Mouse (Mus musculus) embryonic facial prominence, embryonic 15.5 days (tissue): ENCODE measurements around the gene Cdh18. TPM values are rescaled to one million over a fixed set of nuclear protein-coding genes. Genes with fewer than 3 reads are reported as not detected.

Experiments used
- ATAC-seq: fragments of 200-750 bp; cut with Nextera tagmentation; 2 replicates; pipeline ENCODE4 v1.8.0; 2017; ENCODE audit warnings: low read depth, moderate TSS enrichment; ENCODE audit not compliant: insufficient number of reproducible peaks, low FRiP score, low TSS enrichment
- H3K27ac ChIP-seq: fragments of 300-500 bp; sonication (generic); replicated peaks from 2 replicates; pipeline ENCODE4 v1.5.1; 2015; ENCODE audit warnings: mild to moderate bottlenecking, inconsistent platforms
- H3K27me3 ChIP-seq: fragments of 300-500 bp; sonication (generic); 2 replicates; pipeline ENCODE4 v1.6.1; 2015; ENCODE audit warnings: inconsistent platforms
- H3K36me3 ChIP-seq: fragments of 300-500 bp; sonication (generic); 2 replicates; pipeline ENCODE4 v1.6.1; 2015; ENCODE audit warnings: mild to moderate bottlenecking, inconsistent platforms
- H3K4me1 ChIP-seq: fragments of 300-500 bp; sonication (generic); 2 replicates; pipeline ENCODE4 v1.6.1; 2015; ENCODE audit warnings: inconsistent platforms
- H3K4me2 ChIP-seq: fragments of 300-500 bp; sonication (generic); replicated peaks from 2 replicates; pipeline ENCODE4 v1.6.1; 2015; ENCODE audit warnings: mild to moderate bottlenecking, inconsistent platforms
- H3K4me3 ChIP-seq: fragments of 300-500 bp; sonication (generic); replicated peaks from 2 replicates; pipeline ENCODE4 v1.5.1; 2015; ENCODE audit warnings: mild to moderate bottlenecking, inconsistent platforms
- H3K9ac ChIP-seq: fragments of 300-500 bp; sonication (generic); 2 replicates; pipeline ENCODE4 v1.6.1; 2015; ENCODE audit warnings: inconsistent platforms
- H3K9me3 ChIP-seq: fragments of 300-500 bp; sonication (generic); replicated peaks from 2 replicates; pipeline ENCODE4 v1.6.1; 2016; ENCODE audit warnings: inconsistent platforms
- WGBS: fragments of 180-500 bp; shearing (Covaris S2); methylation state at CpG from one replicate; pipeline ENCODE4 v1.1.7; 2015; 5-methylcytosine and 5-hydroxymethylcytosine counted together
- polyA plus RNA-seq: library from polyadenylated mRNA; unstranded; fragments of >200 nt; fragmentation: Nextera tagmentation; extraction: Ambion mirVana; gene quantifications from 2 replicates; pipeline ENCODE4 v1.2.1, GENCODE M21; 2015

The Cdh18 gene
- polyA plus RNA-seq, 1 experiment from 2014 or later, result 2.1 TPM

DNA sequence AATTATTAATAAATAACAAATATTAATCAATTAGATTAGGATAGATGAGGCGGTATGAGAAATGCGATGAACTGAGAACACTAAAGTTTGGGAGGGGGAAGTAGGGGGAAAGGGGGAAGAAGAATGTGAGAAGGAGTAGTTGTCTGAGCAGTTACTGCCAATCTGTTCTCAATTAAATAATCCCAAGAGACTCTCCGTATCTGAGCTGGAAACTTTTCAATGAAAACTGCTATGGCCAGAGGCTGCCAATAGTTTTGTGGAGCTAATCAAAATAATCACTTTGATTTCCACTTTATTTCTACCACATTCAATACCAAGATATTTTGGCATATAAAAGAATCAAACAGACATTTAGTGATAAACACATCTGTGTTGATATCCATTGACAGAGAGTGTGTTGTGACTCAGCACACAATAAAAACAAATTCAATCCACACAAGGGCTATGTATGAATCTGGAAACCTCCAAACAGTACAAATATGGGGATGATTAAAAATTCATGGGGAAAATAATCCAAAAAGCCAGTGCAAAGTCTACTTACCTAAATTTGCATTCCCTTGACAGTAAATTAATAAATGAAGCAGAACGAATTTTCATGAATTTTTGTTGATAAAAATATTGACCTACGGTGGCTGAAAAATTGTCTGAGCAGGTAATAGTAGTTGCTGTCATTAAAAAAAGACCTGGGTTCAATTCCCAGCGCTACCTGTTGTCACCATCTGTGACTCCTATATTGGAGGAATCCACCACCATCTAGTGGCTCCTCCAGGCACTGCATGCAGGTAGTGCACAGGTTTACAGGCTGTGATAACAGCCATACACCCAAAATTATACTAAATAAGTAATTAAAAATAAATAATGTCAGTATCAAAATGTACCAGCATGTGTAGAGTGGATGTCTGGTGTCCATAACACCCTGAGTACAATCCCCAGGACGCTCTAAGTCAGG lies 922.0 kb downstream of the Cdh18 start:
- WGBS, result 54% methylated on average over 7 of the region's 7 CpGs
- Histone ChIP-seq H3K4me2 (no peak overlapping the region), H3K27ac (no peak overlapping the region), H3K36me3 (no peaks in the 10 kb centered on the region), H3K27me3 (no peaks in the 10 kb centered on the region), H3K4me1 (no peaks in the 10 kb centered on the region), H3K9ac (no peak overlapping the region), H3K9me3 (no peaks in the 10 kb centered on the region), H3K4me3 (no peak overlapping the region)
- ATAC-seq, result no peak

DNA sequence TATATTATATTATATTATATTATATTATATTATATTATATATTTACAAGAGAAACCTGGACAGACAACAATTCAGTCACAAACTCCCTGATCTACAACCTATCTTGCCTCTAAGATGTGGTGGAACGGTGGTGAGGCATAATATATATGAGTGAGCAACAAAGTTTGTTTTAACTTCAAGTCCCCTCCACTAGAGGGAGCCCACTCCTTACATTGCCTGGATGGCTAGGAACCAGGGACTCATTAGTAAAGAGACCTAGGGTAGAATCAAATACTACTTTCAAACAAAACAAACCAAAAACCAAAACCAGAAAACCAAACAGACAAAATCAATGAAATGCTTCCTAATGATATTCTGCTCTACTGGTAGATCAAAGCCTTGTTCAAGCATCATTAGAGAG lies 937.5 kb downstream of the Cdh18 start:
- no peak overlapping the region for H3K27ac ChIP-seq
- no peak overlapping the region for H3K9ac ChIP-seq
- WGBS, result 60% methylated on average over 1 of the region's 1 CpGs
- ATAC-seq, result no peak
- no peaks in the 10 kb centered on the region for H3K9me3 ChIP-seq
- H3K4me2 ChIP-seq, result no peak overlapping the region
- H3K27me3 ChIP-seq, result no peaks in the 10 kb centered on the region
- H3K4me1 ChIP-seq, result no peaks in the 10 kb centered on the region
- H3K4me3 ChIP-seq, result no peak overlapping the region
- no peaks in the 10 kb centered on the region for H3K36me3 ChIP-seq

DNA sequence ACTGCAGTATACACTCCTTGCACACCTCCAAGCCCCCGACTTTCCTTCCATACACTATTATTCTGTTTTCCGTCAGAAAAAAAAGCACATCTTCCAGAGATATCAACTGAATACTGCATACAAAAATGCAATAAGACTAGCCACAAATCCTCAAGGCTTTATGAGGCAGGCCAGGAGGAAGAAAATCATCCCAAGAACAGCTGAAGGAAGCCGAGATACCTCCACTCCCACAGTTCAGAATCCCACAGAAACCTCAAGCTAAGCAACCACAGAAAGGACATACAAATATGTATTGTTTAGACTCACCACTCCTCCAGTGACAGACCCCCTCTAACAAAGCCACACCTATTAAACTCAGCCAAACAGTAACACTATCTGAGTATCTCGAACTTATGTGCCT lies 957.7 kb downstream of the Cdh18 start:
- H3K9ac ChIP-seq, result no peak overlapping the region
- H3K27ac ChIP-seq, result no peak overlapping the region
- no peaks in the 10 kb centered on the region for H3K36me3 ChIP-seq
- H3K4me1 ChIP-seq, result no peaks in the 10 kb centered on the region
- ATAC-seq, result no peak
- H3K9me3 ChIP-seq, result no peaks in the 10 kb centered on the region
- no peak overlapping the region for H3K4me2 ChIP-seq
- H3K4me3 ChIP-seq, result no peak overlapping the region
- no peaks in the 10 kb centered on the region for H3K27me3 ChIP-seq
- WGBS, result 75% methylated on average over 4 of the region's 4 CpGs

DNA sequence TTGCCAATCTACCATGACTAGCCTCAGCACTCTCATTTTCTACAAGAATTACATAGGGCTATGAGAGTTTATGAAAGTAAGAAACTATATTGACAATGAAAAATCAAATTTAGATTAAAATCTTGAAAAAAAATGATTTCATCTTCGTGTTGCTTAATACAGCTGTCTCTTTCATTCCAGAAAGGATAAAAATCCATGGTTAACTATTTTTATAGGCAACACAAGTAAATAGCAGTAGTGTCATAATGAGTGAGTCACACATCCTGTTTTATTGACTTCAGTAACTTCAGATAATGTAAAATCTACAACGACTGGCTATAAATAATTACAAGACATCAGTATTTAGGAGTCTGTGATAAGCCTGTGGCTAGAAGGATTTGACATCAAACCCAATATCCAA lies 960.9 kb downstream of the Cdh18 start:
- no peaks in the 10 kb centered on the region for H3K36me3 ChIP-seq
- H3K4me3 ChIP-seq, result no peak overlapping the region
- no peak overlapping the region for H3K9ac ChIP-seq
- H3K27ac ChIP-seq, result no peak overlapping the region
- no peak overlapping the region for H3K4me2 ChIP-seq
- 49% methylated on average over 2 of the region's 2 CpGs for WGBS
- H3K4me1 ChIP-seq, result no peaks in the 10 kb centered on the region
- H3K9me3 ChIP-seq, result no peaks in the 10 kb centered on the region
- no peaks in the 10 kb centered on the region for H3K27me3 ChIP-seq
- ATAC-seq, result no peak

DNA sequence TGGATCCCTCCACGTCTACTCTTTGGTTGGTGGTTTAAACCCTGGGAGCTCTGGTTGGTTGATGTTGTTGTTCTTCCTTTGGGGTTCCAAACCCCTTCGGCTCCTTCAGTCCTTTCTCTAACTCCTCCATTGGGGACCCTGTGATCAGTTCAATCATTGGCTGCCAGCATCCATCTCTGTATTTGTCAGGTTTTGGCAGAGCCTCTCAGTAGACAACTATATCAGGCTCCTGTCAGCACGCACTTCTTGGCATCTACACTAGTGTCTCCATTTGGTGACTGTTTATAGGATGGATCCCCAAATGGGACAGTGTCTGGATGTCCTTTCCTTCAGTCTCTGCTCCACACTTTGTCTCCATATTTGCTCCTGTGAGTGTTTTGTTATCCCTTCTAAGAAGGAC lies 967.0 kb downstream of the Cdh18 start:
- 89% methylated on average over 3 of the region's 3 CpGs for WGBS
- no peak overlapping the region for H3K4me2 ChIP-seq
- ATAC-seq, result no peak
- no peaks in the 10 kb centered on the region for H3K9me3 ChIP-seq
- H3K27me3 ChIP-seq, result no peaks in the 10 kb centered on the region
- H3K4me1 ChIP-seq, result no peaks in the 10 kb centered on the region
- no peak overlapping the region for H3K9ac ChIP-seq
- H3K27ac ChIP-seq, result no peak overlapping the region
- no peaks in the 10 kb centered on the region for H3K36me3 ChIP-seq
- H3K4me3 ChIP-seq, result no peak overlapping the region

DNA sequence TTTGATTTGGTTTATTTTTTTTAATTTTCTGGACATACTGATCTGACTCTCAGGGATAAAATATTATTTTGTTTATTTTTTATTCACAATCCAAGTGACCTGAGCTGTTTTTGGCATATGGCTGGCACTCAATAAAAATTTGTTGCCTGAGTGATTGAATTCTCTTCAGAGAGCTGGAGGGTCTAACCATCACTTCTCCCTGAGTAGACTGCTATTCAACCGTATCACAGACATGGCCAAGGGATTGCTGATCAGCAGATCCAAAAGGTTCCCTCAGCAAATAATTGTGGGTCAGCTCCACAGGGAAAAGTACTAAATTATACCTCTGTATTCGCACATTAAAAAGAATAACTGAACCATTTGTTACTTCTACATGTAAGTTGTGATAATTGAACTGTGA lies 969.3 kb downstream of the Cdh18 start:
- H3K36me3 ChIP-seq, result no peaks in the 10 kb centered on the region
- H3K27me3 ChIP-seq, result no peaks in the 10 kb centered on the region
- no peak for ATAC-seq
- H3K4me2 ChIP-seq, result no peak overlapping the region
- 80% methylated on average over 2 of the region's 2 CpGs for WGBS
- H3K9ac ChIP-seq, result no peak overlapping the region
- no peaks in the 10 kb centered on the region for H3K4me1 ChIP-seq
- no peaks in the 10 kb centered on the region for H3K9me3 ChIP-seq
- no peak overlapping the region for H3K4me3 ChIP-seq
- no peak overlapping the region for H3K27ac ChIP-seq
